Mouse (Mus musculus): Measurements from ENCODE around the gene Fam234a.
"Not testable (repeated sequence)": the region's sequence is repeated elsewhere in the genome, so short reads cannot be mapped to it uniquely, and the experiment has no call there.

Gene Fam234a

GRCm38 (mm10) chr17:26175248-26175647, 68.8 kb downstream of the Fam234a start:
- DNase-seq (ENCODE audit: low read depth, low spot score): not testable (repeated sequence)

GRCm38 (mm10) chr17:26168039-26168438, 76.0 kb downstream of the Fam234a start:
- DNase-seq (ENCODE audit: low read depth, low spot score): no peak

- DNase-seq (ENCODE audit: low read depth, low spot score): no peak
Observed at GRCm38 (mm10) chr17:26162736-26163135, 81.3 kb downstream of the Fam234a start.
